Mouse (Mus musculus) layer of hippocampus, adult 8-10 months (tissue): ENCODE measurements around the gene Il9. TPM values are rescaled to one million over a fixed set of nuclear protein-coding genes. Genes with fewer than 3 reads are reported as not detected.

Experiments used
- total RNA-seq, 4 experiments: library from RNA; stranded (reverse); gene quantifications; 2 replicates each; pipeline ENCODE4 v1.2.4; 2022

The Il9 gene
- total RNA-seq, 4 experiments from 2014 or later: not detected

Other genes starting within 250 kb of the Il9 start
- gene Neurog1, start 230.1 kb downstream of the Il9 start, total RNA-seq: under 1 TPM in 2 of 4 experiments, not detected in 2; 0.18 to 0.29 TPM
- 100 to 1,000 TPM; 120 to 148 (median 129) TPM for gene Cxcl14, start 185.7 kb downstream of the Il9 start, total RNA-seq
- not detected for gene Gm3045, start 55.7 kb downstream of the Il9 start, total RNA-seq
- gene Slc25a48, start 43.9 kb downstream of the Il9 start, total RNA-seq: under 1 TPM; 0.09 to 0.25 (median 0.16) TPM
- gene Fbxl21, start 40.2 kb upstream of the Il9 start, total RNA-seq: 10 to 100 TPM in 1 of 4 experiments, 1 to 10 TPM in 3; 6.4 to 10.3 (median 8.0) TPM
- not detected for gene Lect2, start 66.3 kb upstream of the Il9 start, total RNA-seq
- gene Tgfbi, start 127.3 kb upstream of the Il9 start, total RNA-seq: 1 to 10 TPM; 4.6 to 5.2 (median 4.8) TPM
- 10 to 100 TPM; 27.1 to 28.8 (median 27.7) TPM for gene Smad5, start 220.8 kb upstream of the Il9 start, total RNA-seq